Mouse (Mus musculus): ENCODE results near the gene Hmox1. TPM values are rescaled to one million over a fixed set of nuclear protein-coding genes. Genes with fewer than 3 reads are reported as not detected.

Hmox1 gene
- polyA plus RNA-seq, 1 experiment from 2014 or later = 9.5 TPM

- no peak overlapping the region for H3K4me3 ChIP-seq (ENCODE audit: low read depth, low read length)
- no peak overlapping the region for H3K4me2 ChIP-seq (ENCODE audit: low read length)
- no peak for ATAC-seq
- no peaks in the 10 kb centered on the region for H3K27me3 ChIP-seq (ENCODE audit: control insufficient read depth, insufficient read depth, low read depth, low read length)
- no peaks in the 10 kb centered on the region for H3K4me1 ChIP-seq (ENCODE audit: control insufficient read depth, insufficient read depth, low read length)
- peaks cover 3% of the 10 kb centered on the region; the same call in 1 of the 2 replicates for H3K36me3 ChIP-seq (ENCODE audit: control insufficient read depth, insufficient read depth, low read length)
- H3K27ac ChIP-seq (ENCODE audit: low read length) = no peak overlapping the region
- H3K9me3 ChIP-seq (replicated peaks; ENCODE audit: control insufficient read depth, low read length, poor library complexity, severe bottlenecking) = no peaks in the 10 kb centered on the region
- H3K9ac ChIP-seq (ENCODE audit: low read depth, low read length) = no peak overlapping the region
- WGBS = 87% methylated on average over 6 of the region's 6 CpGs
Observed at GRCm38 (mm10) chr8:75067287-75067686, 26.1 kb upstream of the Hmox1 start.

DNA sequence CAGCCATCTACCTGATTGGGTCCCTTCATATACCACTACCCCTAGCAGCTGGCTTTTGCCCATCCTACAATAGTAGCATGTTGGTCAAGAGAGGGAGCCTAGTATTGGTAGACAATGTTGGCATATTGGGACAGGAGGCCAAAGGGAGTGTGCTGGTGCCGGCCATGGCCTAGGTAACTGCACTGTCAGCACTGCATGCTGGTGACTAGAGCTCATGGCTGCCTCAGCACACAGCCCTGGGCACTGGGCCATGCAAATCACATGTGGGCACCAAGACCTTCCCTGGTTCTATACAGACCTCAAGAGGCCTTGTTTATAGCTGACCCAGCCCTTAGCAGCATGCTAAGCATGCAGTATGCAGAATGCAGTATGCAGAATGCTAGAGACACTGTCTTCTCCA lies 23.1 kb upstream of the Hmox1 start:
- H3K4me2 ChIP-seq (ENCODE audit: low read length) = no peak overlapping the region
- H3K9me3 ChIP-seq (replicated peaks; ENCODE audit: control insufficient read depth, low read length, poor library complexity, severe bottlenecking) = no peaks in the 10 kb centered on the region
- no peak overlapping the region for H3K9ac ChIP-seq (ENCODE audit: low read depth, low read length)
- H3K36me3 ChIP-seq (ENCODE audit: control insufficient read depth, insufficient read depth, low read length) = peaks cover 3% of the 10 kb centered on the region; the same call in 1 of the 2 replicates
- no peak for ATAC-seq
- WGBS = 79% methylated on average over 1 of the region's 1 CpGs
- H3K27ac ChIP-seq (ENCODE audit: low read length) = no peak overlapping the region
- no peaks in the 10 kb centered on the region for H3K27me3 ChIP-seq (ENCODE audit: control insufficient read depth, insufficient read depth, low read depth, low read length)
- H3K4me3 ChIP-seq (ENCODE audit: low read depth, low read length) = no peak overlapping the region
- H3K4me1 ChIP-seq (ENCODE audit: control insufficient read depth, insufficient read depth, low read length) = no peaks in the 10 kb centered on the region

DNA sequence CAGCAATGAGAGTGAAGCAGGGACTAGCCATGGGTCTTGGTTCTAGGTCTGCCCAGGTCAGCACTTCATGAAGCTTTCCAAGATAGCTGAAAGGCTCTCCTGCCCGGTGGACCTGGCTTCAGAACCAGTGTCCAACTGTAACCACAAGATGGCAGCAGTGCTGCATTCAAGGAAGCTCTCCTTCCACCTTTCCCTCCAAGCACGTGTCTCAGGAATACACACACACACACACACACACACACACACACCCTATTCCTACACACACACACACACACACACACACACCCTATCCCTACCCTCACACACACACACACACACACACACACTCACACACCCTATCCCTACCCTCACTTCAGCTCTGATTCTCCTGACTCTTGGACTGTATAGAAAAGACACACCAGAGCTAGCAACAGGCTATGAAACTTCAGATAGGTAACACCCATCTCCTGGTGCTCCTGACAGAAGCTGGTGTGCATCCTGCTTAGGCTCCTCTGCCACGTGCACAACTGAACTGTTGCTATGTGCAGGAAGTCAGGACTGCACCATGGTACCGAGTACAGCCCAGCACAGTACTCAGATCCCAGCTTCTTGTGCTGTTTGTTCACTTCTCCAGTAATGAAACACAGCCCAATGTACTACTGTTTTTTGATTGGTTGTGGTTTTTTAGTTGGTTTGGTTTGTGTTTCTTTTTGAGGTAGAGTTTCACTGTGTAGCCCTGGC lies 21.6 kb upstream of the Hmox1 start:
- Histone ChIP-seq H3K9me3 (replicated peaks; ENCODE audit: control insufficient read depth, low read length, poor library complexity, severe bottlenecking) (no peaks in the 10 kb centered on the region), H3K4me1 (ENCODE audit: control insufficient read depth, insufficient read depth, low read length) (no peaks in the 10 kb centered on the region), H3K27ac (ENCODE audit: low read length) (no peak overlapping the region), H3K9ac (ENCODE audit: low read depth, low read length) (no peak overlapping the region), H3K36me3 (ENCODE audit: control insufficient read depth, insufficient read depth, low read length) (no peaks in the 10 kb centered on the region), H3K4me2 (ENCODE audit: low read length) (no peak overlapping the region), H3K4me3 (ENCODE audit: low read depth, low read length) (no peak overlapping the region), H3K27me3 (ENCODE audit: control insufficient read depth, insufficient read depth, low read depth, low read length) (no peaks in the 10 kb centered on the region)
- WGBS = 27% methylated on average over 4 of the region's 4 CpGs
- ATAC-seq = peak; percentile 90

GRCm38 (mm10) chr8:75074876-75075275 lies 18.5 kb upstream of the Hmox1 start:
- H3K4me1 ChIP-seq (ENCODE audit: control insufficient read depth, insufficient read depth, low read length) = no peaks in the 10 kb centered on the region
- H3K27me3 ChIP-seq (ENCODE audit: control insufficient read depth, insufficient read depth, low read depth, low read length) = no peaks in the 10 kb centered on the region
- H3K4me2 ChIP-seq (ENCODE audit: low read length) = no peak overlapping the region
- ATAC-seq = no peak
- 79% methylated on average over 1 of the region's 1 CpGs for whole genome bisulfite sequencing
- no peaks in the 10 kb centered on the region for H3K36me3 ChIP-seq (ENCODE audit: control insufficient read depth, insufficient read depth, low read length)
- no peak overlapping the region for H3K4me3 ChIP-seq (ENCODE audit: low read depth, low read length)
- H3K9ac ChIP-seq (ENCODE audit: low read depth, low read length) = no peak overlapping the region
- no peak overlapping the region for H3K27ac ChIP-seq (ENCODE audit: low read length)
- H3K9me3 ChIP-seq (replicated peaks; ENCODE audit: control insufficient read depth, low read length, poor library complexity, severe bottlenecking) = no peaks in the 10 kb centered on the region

- H3K27me3 ChIP-seq (ENCODE audit: control insufficient read depth, insufficient read depth, low read depth, low read length) = no peaks in the 10 kb centered on the region; the same call in 1 of the 2 replicates
Observed at GRCm38 (mm10) chr8:75078215-75078614, 15.2 kb upstream of the Hmox1 start.

GRCm38 (mm10) chr8:75078851-75079250 lies 14.6 kb upstream of the Hmox1 start:
- H3K9ac ChIP-seq (ENCODE audit: low read depth, low read length) = no peak overlapping the region
- H3K27me3 ChIP-seq (ENCODE audit: control insufficient read depth, insufficient read depth, low read depth, low read length) = no peaks in the 10 kb centered on the region; the same call in 1 of the 2 replicates
- no peak overlapping the region for H3K4me2 ChIP-seq (ENCODE audit: low read length)
- WGBS = 95% methylated on average over 9 of the region's 9 CpGs
- no peaks in the 10 kb centered on the region for H3K9me3 ChIP-seq (replicated peaks; ENCODE audit: control insufficient read depth, low read length, poor library complexity, severe bottlenecking)
- no peak for ATAC-seq
- H3K4me1 ChIP-seq (ENCODE audit: control insufficient read depth, insufficient read depth, low read length) = peaks cover 2% of the 10 kb centered on the region; the same call in 1 of the 2 replicates
- H3K4me3 ChIP-seq (ENCODE audit: low read depth, low read length) = no peak overlapping the region
- H3K36me3 ChIP-seq (ENCODE audit: control insufficient read depth, insufficient read depth, low read length) = no peaks in the 10 kb centered on the region
- no peak overlapping the region for H3K27ac ChIP-seq (ENCODE audit: low read length)

More at GRCm38 (mm10) chr8:75078215-75078614, 15.2 kb upstream of the Hmox1 start:
- H3K27ac ChIP-seq (ENCODE audit: low read length) = no peak overlapping the region
- H3K4me3 ChIP-seq (ENCODE audit: low read depth, low read length) = no peak overlapping the region
- no peak for ATAC-seq
- H3K4me2 ChIP-seq (ENCODE audit: low read length) = no peak overlapping the region
- no peak overlapping the region for H3K9ac ChIP-seq (ENCODE audit: low read depth, low read length)
- 97% methylated on average over 1 of the region's 1 CpGs for WGBS
- no peaks in the 10 kb centered on the region for H3K4me1 ChIP-seq (ENCODE audit: control insufficient read depth, insufficient read depth, low read length)
- no peaks in the 10 kb centered on the region for H3K9me3 ChIP-seq (replicated peaks; ENCODE audit: control insufficient read depth, low read length, poor library complexity, severe bottlenecking)
- H3K36me3 ChIP-seq (ENCODE audit: control insufficient read depth, insufficient read depth, low read length) = no peaks in the 10 kb centered on the region

- WGBS = 85% methylated on average over 9 of the region's 9 CpGs
- Histone ChIP-seq H3K9ac (ENCODE audit: low read depth, low read length) (no peak overlapping the region), H3K4me2 (ENCODE audit: low read length) (no peak overlapping the region), H3K27me3 (ENCODE audit: control insufficient read depth, insufficient read depth, low read depth, low read length) (no peaks in the 10 kb centered on the region; the same call in 1 of the 2 replicates), H3K4me1 (ENCODE audit: control insufficient read depth, insufficient read depth, low read length) (peaks cover 3% of the 10 kb centered on the region; the same call in 1 of the 2 replicates), H3K9me3 (replicated peaks; ENCODE audit: control insufficient read depth, low read length, poor library complexity, severe bottlenecking) (no peaks in the 10 kb centered on the region), H3K4me3 (ENCODE audit: low read depth, low read length) (no peak overlapping the region), H3K27ac (ENCODE audit: low read length) (no peak overlapping the region), H3K36me3 (ENCODE audit: control insufficient read depth, insufficient read depth, low read length) (no peaks in the 10 kb centered on the region)
- no peak for ATAC-seq
Observed at GRCm38 (mm10) chr8:75081364-75082040, 11.9 kb upstream of the Hmox1 start.

DNA sequence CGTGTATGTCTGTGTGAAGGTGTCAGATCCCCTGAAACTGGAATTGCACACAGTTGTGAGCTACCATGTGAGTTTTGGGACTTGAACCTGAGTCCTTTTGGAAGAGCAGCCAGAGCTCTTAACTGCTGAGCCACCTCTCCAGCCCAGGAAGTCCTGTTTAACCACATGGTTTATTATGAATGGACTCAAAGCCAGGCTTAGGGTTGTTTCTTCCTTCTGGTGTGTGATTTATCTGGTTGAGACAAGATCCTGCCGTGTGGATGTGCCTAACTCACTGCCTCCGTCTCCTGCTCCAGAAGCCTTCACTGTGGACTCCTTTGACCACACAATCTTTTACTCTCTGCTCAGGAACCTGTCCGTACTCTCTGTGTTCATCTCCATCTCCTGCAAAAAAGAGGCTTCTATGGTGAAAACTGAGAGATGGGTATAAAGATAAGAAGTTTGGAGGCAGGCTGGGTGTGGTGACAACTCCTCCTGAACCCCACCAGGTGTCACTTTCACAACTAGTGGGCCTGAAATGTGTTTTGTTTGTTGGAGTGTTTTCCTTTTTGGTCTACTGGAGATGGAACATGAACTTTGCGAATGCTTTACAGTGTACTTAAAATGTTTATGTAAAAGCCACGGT lies 11.1 kb upstream of the Hmox1 start:
- Histone ChIP-seq H3K27ac (ENCODE audit: low read length) (no peak overlapping the region), H3K9ac (ENCODE audit: low read depth, low read length) (no peak overlapping the region), H3K4me1 (ENCODE audit: control insufficient read depth, insufficient read depth, low read length) (peaks cover 3% of the 10 kb centered on the region; the same call in 1 of the 2 replicates), H3K27me3 (ENCODE audit: control insufficient read depth, insufficient read depth, low read depth, low read length) (no peaks in the 10 kb centered on the region; the same call in 1 of the 2 replicates), H3K36me3 (ENCODE audit: control insufficient read depth, insufficient read depth, low read length) (no peaks in the 10 kb centered on the region), H3K4me3 (ENCODE audit: low read depth, low read length) (no peak overlapping the region), H3K9me3 (replicated peaks; ENCODE audit: control insufficient read depth, low read length, poor library complexity, severe bottlenecking) (no peaks in the 10 kb centered on the region), H3K4me2 (ENCODE audit: low read length) (no peak overlapping the region)
- ATAC-seq = no peak
- WGBS = 81% methylated on average over 6 of the region's 6 CpGs

Data from midbrain, embryonic 16.5 days (tissue).